Mouse (Mus musculus): ENCODE data around the gene Zscan2. TPM values are rescaled to one million over a fixed set of nuclear protein-coding genes. Genes with fewer than 3 reads are reported as not detected.
A peak's percentile ranks its signal among the peaks of the same experiment; 100 is the strongest.

Zscan2 gene
- total RNA-seq, 2 experiments from 2014 or later: 5.5 TPM

- DNase-seq (ENCODE audit: low spot score in 2 of 2): no peak
Measured at GRCm38 (mm10) chr7:80875727-80876126, 15.0 kb downstream of the Zscan2 start.

- no peak for DNase-seq (ENCODE audit: low spot score in 2 of 2)
Measured at GRCm38 (mm10) chr7:80882830-80883505, 22.2 kb downstream of the Zscan2 start.

- DNase-seq (ENCODE audit: low spot score in 2 of 2): no peak
Measured at GRCm38 (mm10) chr7:80885666-80886065, 24.9 kb downstream of the Zscan2 start.

GRCm38 (mm10) chr7:80888595-80888994 lies 27.9 kb downstream of the Zscan2 start:
- no peak for DNase-seq (ENCODE audit: low spot score in 2 of 2)

GRCm38 (mm10) chr7:80889021-80889511 lies 28.3 kb downstream of the Zscan2 start:
- peak; percentile 48 to 71 for DNase-seq (ENCODE audit: low spot score in 2 of 2)

GRCm38 (mm10) chr7:80889841-80890241 lies 29.1 kb downstream of the Zscan2 start:
- DNase-seq (ENCODE audit: low spot score in 2 of 2): no peak

- DNase-seq (ENCODE audit: low spot score in 2 of 2): no peak
Measured at GRCm38 (mm10) chr7:80893086-80893752, 32.5 kb downstream of the Zscan2 start.

GRCm38 (mm10) chr7:80893753-80894129 lies 33.0 kb downstream of the Zscan2 start:
- DNase-seq (ENCODE audit: low spot score in 2 of 2): no peak

GRCm38 (mm10) chr7:80894196-80894595 lies 33.5 kb downstream of the Zscan2 start:
- no peak for DNase-seq (ENCODE audit: low spot score in 2 of 2)

- DNase-seq (ENCODE audit: low spot score in 2 of 2): no peak
Measured at GRCm38 (mm10) chr7:80894815-80895519, 34.2 kb downstream of the Zscan2 start.

GRCm38 (mm10) chr7:80897134-80897533 lies 36.4 kb downstream of the Zscan2 start:
- DNase-seq (ENCODE audit: low spot score in 2 of 2): no peak

- DNase-seq (ENCODE audit: low spot score in 2 of 2): no peak
Measured at GRCm38 (mm10) chr7:80897721-80898120, 37.0 kb downstream of the Zscan2 start.

GRCm38 (mm10) chr7:80900944-80901501 lies 40.3 kb downstream of the Zscan2 start, which contains the start of gene Wdr73:
Gene Wdr73, minus strand, starts transcription at chr7:80901269.
- peak; percentile 79 to 90 for DNase-seq (ENCODE audit: low spot score in 2 of 2)

- no peak for DNase-seq (ENCODE audit: low spot score in 2 of 2)
Measured at GRCm38 (mm10) chr7:80901541-80902274, 41.0 kb downstream of the Zscan2 start.

- no peak for DNase-seq (ENCODE audit: low spot score in 2 of 2)
Measured at GRCm38 (mm10) chr7:80903625-80904422, 43.1 kb downstream of the Zscan2 start.

- peak; percentile 48 to 76 for DNase-seq (ENCODE audit: low spot score in 2 of 2)
Measured at GRCm38 (mm10) chr7:80904921-80905515, 44.3 kb downstream of the Zscan2 start, which contains the start of gene Nmb. Gene Nmb, minus strand, starts transcription at chr7:80905076.

- DNase-seq (ENCODE audit: low spot score in 2 of 2): no peak
Measured at GRCm38 (mm10) chr7:80911053-80911452, 50.3 kb downstream of the Zscan2 start.

- no peak for DNase-seq (ENCODE audit: low spot score in 2 of 2)
Measured at GRCm38 (mm10) chr7:80912496-80912895, 51.8 kb downstream of the Zscan2 start.

- no peak for DNase-seq (ENCODE audit: low spot score in 2 of 2)
Measured at GRCm38 (mm10) chr7:80917916-80918465, 57.3 kb downstream of the Zscan2 start.

Data from gastrocnemius, postnatal 4 days (tissue).